Mouse (Mus musculus) kidney, adult 2 months (tissue): ENCODE data around the gene Bsn. TPM values are rescaled to one million over a fixed set of nuclear protein-coding genes. Genes with fewer than 3 reads are reported as not detected.

ENCODE experiments used
- DNase-seq: peaks from one replicate; pipeline ENCODE4 v3.0.0; 2021
- H3K27ac ChIP-seq: fragments of 200-500 bp; 2 replicates; pipeline ENCODE4 v1.5.1; 2012; ENCODE audit warnings: low read depth, low read length, control low read depth, inconsistent platforms; ENCODE audit not compliant: insufficient read depth
- H3K27me3 ChIP-seq: fragments of 200-500 bp; replicated peaks from 2 replicates; pipeline ENCODE4 v1.6.1; 2012; ENCODE audit warnings: mild to moderate bottlenecking, moderate library complexity, low read length, inconsistent platforms; ENCODE audit not compliant: control insufficient read depth, insufficient read depth
- H3K36me3 ChIP-seq: fragments of 200-500 bp; 2 replicates; pipeline ENCODE4 v1.6.1; 2012; ENCODE audit warnings: mild to moderate bottlenecking, moderate library complexity, low read length, inconsistent platforms; ENCODE audit not compliant: control insufficient read depth, insufficient read depth
- H3K4me1 ChIP-seq: fragments of 200-500 bp; 2 replicates; pipeline ENCODE4 v1.6.1; 2011; ENCODE audit warnings: low read length; ENCODE audit not compliant: control insufficient read depth, insufficient read depth
- H3K4me3 ChIP-seq: fragments of 200-500 bp; 2 replicates; pipeline ENCODE4 v1.5.1; 2011; ENCODE audit warnings: mild to moderate bottlenecking, low read depth, low read length, control low read depth; ENCODE audit not compliant: insufficient read depth
- CTCF ChIP-seq: fragments of 200-500 bp; conservative IDR thresholded peaks from 2 replicates; pipeline ENCODE4 v1.5.1; 2011; ENCODE audit warnings: low read depth, mild to moderate bottlenecking, control low read depth, low read length, moderate library complexity, mixed read lengths; ENCODE audit not compliant: insufficient read depth, insufficient read length
- POLR2A ChIP-seq: fragments of 200-500 bp; IDR thresholded peaks from one replicate; pipeline ENCODE4 v1.6.1; 2011; ENCODE audit warnings: low read depth, low read length, control low read depth
- WGBS: fragments of 180-500 bp; shearing (Covaris S2); methylation state at CpG from one replicate; pipeline ENCODE4 v1.1.7; 2018; 5-methylcytosine and 5-hydroxymethylcytosine counted together
- polyA plus RNA-seq: library from polyadenylated mRNA; depleted of rRNA; stranded (reverse); fragments of >200 nt; gene quantifications from 2 replicates; pipeline ENCODE4 v1.2.3, GENCODE M21; 2012

Bsn gene
- polyA plus RNA-seq, 1 experiment: 0.17 TPM

DNA sequence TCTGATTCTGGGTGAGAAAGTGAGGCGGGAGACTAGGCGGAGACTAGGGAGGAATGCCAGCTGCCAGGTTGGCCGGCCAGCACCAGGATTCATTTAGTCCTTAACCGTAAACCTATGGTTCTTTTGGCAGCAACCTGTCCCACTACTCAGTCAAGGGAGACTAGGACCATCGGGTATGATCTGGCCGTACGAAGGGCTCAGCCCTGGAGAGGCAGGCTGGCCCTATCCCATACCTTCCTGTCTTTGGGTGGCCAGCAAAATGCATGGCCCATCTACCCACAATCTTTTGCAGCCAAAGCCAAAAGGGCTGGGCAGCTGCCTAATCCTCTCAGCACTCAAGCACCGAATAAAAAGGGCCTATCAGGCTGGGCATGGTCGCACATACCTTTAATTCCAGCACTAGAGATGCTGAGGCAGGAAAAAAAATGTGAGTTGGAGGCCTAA lies 117.7 kb downstream of the Bsn start:
- H3K4me1 ChIP-seq: no peaks in the 10 kb centered on the region
- H3K36me3 ChIP-seq: no peaks in the 10 kb centered on the region
- H3K4me3 ChIP-seq: no peak overlapping the region
- H3K27me3 ChIP-seq: no peaks in the 10 kb centered on the region
- WGBS: 73% methylated on average over 9 of the region's 9 CpGs
- TF ChIP-seq CTCF: no peak
- no peak for TF ChIP-seq POLR2A
- H3K27ac ChIP-seq: no peak overlapping the region
- DNase-seq: no peak

DNA sequence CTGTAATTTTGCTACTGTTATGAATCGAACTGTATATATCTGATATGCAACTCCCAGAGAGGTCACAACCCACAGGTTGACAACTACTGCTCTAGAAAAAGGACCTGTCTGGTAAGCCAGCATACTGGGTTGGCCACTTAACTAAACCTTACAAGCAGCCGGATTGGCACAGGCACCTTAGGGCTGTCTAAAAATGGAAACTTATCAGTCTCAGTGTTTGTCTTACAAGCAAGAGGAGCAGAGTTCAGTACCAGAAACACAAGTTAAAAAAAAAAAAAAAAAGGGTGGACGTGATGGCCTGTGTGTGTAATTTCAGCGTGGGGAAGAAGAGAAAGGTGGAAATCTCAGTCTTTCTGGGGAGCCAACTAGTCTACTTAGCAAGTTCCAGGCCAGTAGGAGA lies 118.4 kb downstream of the Bsn start:
- H3K27me3 ChIP-seq: no peaks in the 10 kb centered on the region
- TF ChIP-seq CTCF (no peak), POLR2A (no peak)
- no peaks in the 10 kb centered on the region for H3K4me1 ChIP-seq
- H3K4me3 ChIP-seq: no peak overlapping the region
- H3K27ac ChIP-seq: no peak overlapping the region
- DNase-seq: no peak
- no peaks in the 10 kb centered on the region for H3K36me3 ChIP-seq
- 91% methylated on average over 4 of the region's 4 CpGs for WGBS

DNA sequence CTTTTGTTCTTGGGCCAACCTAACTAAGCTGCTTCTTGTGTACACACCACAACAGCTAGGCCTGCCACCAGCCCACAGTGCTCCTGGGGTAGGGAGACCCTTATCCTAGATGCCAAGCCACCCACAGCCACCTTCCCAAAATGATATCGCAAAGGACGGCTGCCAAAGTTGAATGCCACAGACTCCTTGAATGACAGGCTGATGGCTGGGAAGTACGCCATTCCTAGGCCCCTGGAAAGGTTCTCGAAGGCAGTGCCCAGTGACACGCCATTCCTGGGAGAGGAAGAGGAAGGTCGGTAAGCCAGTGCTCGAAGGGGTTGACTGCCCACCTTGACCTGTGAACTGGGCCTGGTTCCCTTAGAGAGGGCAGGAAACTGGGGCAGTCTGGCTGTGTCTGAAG lies 120.7 kb downstream of the Bsn start:
- TF ChIP-seq CTCF (no peak), POLR2A (no peak)
- Histone ChIP-seq H3K36me3 (no peaks in the 10 kb centered on the region), H3K4me1 (no peaks in the 10 kb centered on the region), H3K27ac (no peak overlapping the region), H3K4me3 (no peak overlapping the region), H3K27me3 (no peaks in the 10 kb centered on the region)
- WGBS: 79% methylated on average over 7 of the region's 7 CpGs
- no peak for DNase-seq

DNA sequence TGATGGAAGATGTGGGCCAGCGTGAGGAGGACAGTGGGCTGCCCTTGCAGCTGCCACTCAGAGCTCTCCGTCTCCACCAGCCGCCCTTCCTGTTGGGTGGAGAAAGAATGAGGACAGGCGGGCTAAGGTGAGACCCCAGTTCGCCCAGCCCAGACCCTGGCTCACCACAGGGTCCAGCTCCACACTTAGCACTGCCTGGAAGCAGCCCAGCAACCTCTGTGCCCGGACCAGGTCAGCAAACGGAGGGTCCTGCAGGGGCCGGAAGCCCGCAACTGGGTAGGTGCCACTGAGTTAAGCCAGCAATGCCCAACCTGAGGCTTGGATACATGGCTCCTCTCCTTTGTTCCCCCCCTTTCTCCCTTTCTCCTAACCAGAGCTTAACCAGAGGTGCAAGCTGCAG lies 121.2 kb downstream of the Bsn start:
- Histone ChIP-seq H3K27me3 (no peaks in the 10 kb centered on the region), H3K4me3 (no peak overlapping the region), H3K36me3 (no peaks in the 10 kb centered on the region), H3K4me1 (no peaks in the 10 kb centered on the region), H3K27ac (no peak overlapping the region)
- WGBS: 95% methylated on average over 9 of the region's 9 CpGs
- no peak for DNase-seq
- TF ChIP-seq POLR2A (no peak), CTCF (no peak)

DNA sequence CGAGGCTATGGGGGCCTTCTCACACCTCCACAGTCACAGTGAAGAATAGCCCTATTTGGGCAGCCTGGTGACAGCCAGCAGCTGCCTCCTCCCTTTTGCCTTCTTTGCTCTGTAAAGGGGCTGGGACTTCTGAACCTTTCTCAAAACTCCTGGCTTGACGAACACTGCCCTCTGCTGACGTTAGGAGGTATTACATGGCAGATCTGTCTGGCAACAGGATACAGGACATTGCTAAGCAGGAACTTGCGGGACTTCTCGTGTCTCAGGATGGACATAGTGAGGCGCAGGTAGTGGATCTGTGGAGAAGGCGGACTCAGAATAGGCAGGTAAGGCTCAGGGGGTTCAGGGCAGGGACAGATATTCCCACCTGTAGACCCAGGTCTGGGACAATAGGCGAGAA lies 122.3 kb downstream of the Bsn start:
- Histone ChIP-seq H3K4me3 (no peak overlapping the region), H3K4me1 (no peaks in the 10 kb centered on the region), H3K36me3 (no peaks in the 10 kb centered on the region), H3K27ac (no peak overlapping the region), H3K27me3 (no peaks in the 10 kb centered on the region)
- DNase-seq: peak; percentile 87
- WGBS: 21% methylated on average over 8 of the region's 8 CpGs
- TF ChIP-seq CTCF: peak; percentile 96
- no peak for TF ChIP-seq POLR2A

DNA sequence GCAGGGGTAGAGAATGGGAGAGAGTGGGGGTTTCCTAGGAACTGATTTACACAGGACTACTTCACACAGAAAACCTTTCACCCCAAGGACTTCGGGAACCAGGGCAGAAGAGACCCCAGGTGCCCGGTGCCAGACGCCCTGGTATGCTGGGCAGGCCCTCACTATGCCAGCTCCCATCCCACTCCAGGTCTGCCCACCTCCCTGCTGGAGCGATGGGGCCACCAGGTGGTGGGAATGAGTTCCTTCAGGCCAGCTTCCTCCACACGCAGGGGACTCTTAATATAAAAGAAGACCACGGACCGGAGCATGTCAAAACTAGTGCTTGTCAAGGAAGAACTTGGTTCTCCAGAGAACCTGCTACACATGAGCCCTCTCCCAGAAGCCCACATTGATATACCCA lies 123.0 kb downstream of the Bsn start:
- TF ChIP-seq POLR2A: no peak
- TF ChIP-seq CTCF: no peak
- no peaks in the 10 kb centered on the region for H3K36me3 ChIP-seq
- H3K27ac ChIP-seq: no peak overlapping the region
- H3K4me1 ChIP-seq: no peaks in the 10 kb centered on the region
- H3K4me3 ChIP-seq: no peak overlapping the region
- no peaks in the 10 kb centered on the region for H3K27me3 ChIP-seq
- 84% methylated on average over 7 of the region's 7 CpGs for WGBS
- no peak for DNase-seq

DNA sequence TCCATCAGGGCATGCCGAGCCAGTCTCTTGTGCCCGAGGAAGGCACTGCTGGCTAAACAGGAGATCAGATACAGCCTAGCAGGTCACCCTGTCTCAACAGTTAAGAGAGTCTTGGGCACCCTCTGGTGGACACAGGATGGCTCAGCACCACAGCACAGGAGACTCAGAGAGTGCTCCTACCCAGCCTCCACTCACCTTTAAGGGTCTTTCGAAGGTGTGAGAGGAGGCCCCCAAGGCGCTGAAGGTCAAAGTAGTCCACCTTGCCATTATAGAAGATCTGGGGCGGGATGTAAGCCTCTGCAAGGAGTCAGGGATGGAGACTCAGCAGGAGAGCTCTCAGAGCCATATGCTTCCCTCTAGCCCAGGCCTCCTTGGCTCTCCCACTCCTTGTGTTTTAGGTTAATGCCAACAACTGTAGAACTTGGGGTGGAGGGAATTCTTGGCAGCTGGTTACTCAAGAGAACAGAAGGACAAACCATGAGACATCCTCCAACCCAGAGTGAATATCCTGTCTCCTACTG lies 124.6 kb downstream of the Bsn start:
- Histone ChIP-seq H3K36me3 (no peaks in the 10 kb centered on the region), H3K27ac (no peak overlapping the region), H3K4me1 (no peaks in the 10 kb centered on the region), H3K4me3 (no peak overlapping the region), H3K27me3 (no peaks in the 10 kb centered on the region)
- peak; percentile 68 for DNase-seq
- no peak for TF ChIP-seq POLR2A
- TF ChIP-seq CTCF: peak; percentile 73
- 41% methylated on average over 5 of the region's 5 CpGs for WGBS
